ENCODE assay signal across 16 mouse cellular contexts in the genomic region with DNA sequence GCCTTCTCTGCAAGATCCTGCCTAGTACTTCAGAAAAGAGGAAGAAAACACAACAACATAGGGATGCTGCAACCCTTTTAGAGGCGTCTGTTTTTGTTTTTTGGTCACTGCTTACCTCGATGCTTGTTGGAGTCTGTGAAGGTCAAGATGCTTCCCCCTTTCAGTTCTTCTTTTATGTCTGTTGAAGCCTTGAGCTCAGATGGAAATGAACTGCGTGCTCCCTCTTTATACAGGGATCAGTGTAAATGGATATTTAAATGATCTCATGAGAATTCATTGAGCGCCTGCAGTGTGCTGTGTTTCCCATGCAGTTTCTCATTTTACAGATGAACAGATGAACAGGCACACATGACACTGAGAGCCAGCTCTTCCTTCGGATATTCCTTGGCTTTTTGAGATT.
DNase-seq lines count a peak whose midpoint lies in the region; ATAC-seq lines count a peak whose summit lies in the region.
"Had no signal": no experiment of that assay in that cellular context is flagged by ENCODE, and none has a peak within 500 bp of the region (broad histone marks: within the 10 kb centered on the region; RNA-seq: fewer than 3 reads in every experiment).

No protein-coding gene starts in this region.

- H3K4me1 ChIP-seq in forebrain, embryonic 11.5 days (replicated peaks; ENCODE audit: control insufficient read depth, insufficient read depth, low read length), result no peaks in the 10 kb centered on the region; the same call in 1 of the 2 replicates
- H3K4me1 ChIP-seq in forebrain, embryonic 10.5 days, result peaks cover 19% of the 10 kb centered on the region
- peaks cover 10% of the 10 kb centered on the region for H3K4me1 ChIP-seq in forebrain, embryonic 16.5 days (replicated peaks; ENCODE audit: control insufficient read depth, insufficient read depth, low read length)
- H3K4me1 ChIP-seq in midbrain, embryonic 13.5 days (replicated peaks), result peaks cover 26% of the 10 kb centered on the region
- H3K4me1 ChIP-seq: heart, embryonic 15.5 days had no signal

- H3K36me3 ChIP-seq in forebrain, embryonic 11.5 days (ENCODE audit: control insufficient read depth, insufficient read depth, low read length), result no peaks in the 10 kb centered on the region
- no peaks in the 10 kb centered on the region for H3K36me3 ChIP-seq in forebrain, embryonic 10.5 days (replicated peaks)
- no peaks in the 10 kb centered on the region for H3K36me3 ChIP-seq in forebrain, embryonic 16.5 days (ENCODE audit: control insufficient read depth, insufficient read depth)
- H3K36me3 ChIP-seq in midbrain, embryonic 13.5 days, result no peaks in the 10 kb centered on the region
- H3K36me3 ChIP-seq: embryonic facial prominence, embryonic 13.5 days; heart, embryonic 15.5 days; limb, embryonic 13.5 days had no signal

- no peak overlapping the region for H3K9ac ChIP-seq in forebrain, embryonic 11.5 days (ENCODE audit: low read length)
- H3K9ac ChIP-seq in forebrain, embryonic 16.5 days (replicated peaks; ENCODE audit: low read depth, low read length), result no peak overlapping the region
- no peak overlapping the region for H3K9ac ChIP-seq in midbrain, embryonic 13.5 days (replicated peaks)
- H3K9ac ChIP-seq: embryonic facial prominence, embryonic 13.5 days; heart, embryonic 15.5 days; limb, embryonic 13.5 days had no signal

- H3K27me3 ChIP-seq in forebrain, embryonic 11.5 days (ENCODE audit: control insufficient read depth, insufficient read depth, low read length), result peaks cover 5% of the 10 kb centered on the region; the same call in 1 of the 2 replicates
- H3K27me3 ChIP-seq in forebrain, embryonic 10.5 days (ENCODE audit: poor library complexity, severe bottlenecking), result peaks cover 25% of the 10 kb centered on the region
- H3K27me3 ChIP-seq in forebrain, embryonic 16.5 days (replicated peaks; ENCODE audit: control insufficient read depth, insufficient read depth, low read length), result no peaks in the 10 kb centered on the region
- H3K27me3 ChIP-seq in midbrain, embryonic 13.5 days, result no peaks in the 10 kb centered on the region
- H3K27me3 ChIP-seq: embryonic facial prominence, embryonic 13.5 days; heart, embryonic 15.5 days; limb, embryonic 13.5 days had no signal

- 0 out of 2 replicates have a peak, but pooled peaks have one; percentile 42 for ATAC-seq in forebrain, embryonic 11.5 days (replicated peaks; ENCODE audit: low FRiP score)
- ATAC-seq in forebrain, embryonic 16.5 days, result 0 out of 2 replicates have a peak, but pooled peaks have one; percentile 27
- peak; percentile 35; the same call in 1 of the 2 replicates for ATAC-seq in midbrain, embryonic 13.5 days
- ATAC-seq: Patski had no signal

- no peaks in the 10 kb centered on the region for H3K9me3 ChIP-seq in forebrain, embryonic 11.5 days (ENCODE audit: control insufficient read depth, low read length)
- no peaks in the 10 kb centered on the region for H3K9me3 ChIP-seq in forebrain, embryonic 10.5 days
- H3K9me3 ChIP-seq in forebrain, embryonic 16.5 days (ENCODE audit: control insufficient read depth, low read length), result no peaks in the 10 kb centered on the region
- H3K9me3 ChIP-seq in midbrain, embryonic 13.5 days, result no peaks in the 10 kb centered on the region
- H3K9me3 ChIP-seq: embryonic facial prominence, embryonic 13.5 days; heart, embryonic 15.5 days; limb, embryonic 13.5 days had no signal

- H3K4me3 ChIP-seq in forebrain, embryonic 11.5 days (ENCODE audit: low read depth, low read length), result no peak overlapping the region
- H3K4me3 ChIP-seq in forebrain, embryonic 10.5 days, result no peak overlapping the region
- H3K4me3 ChIP-seq in forebrain, embryonic 16.5 days (replicated peaks; ENCODE audit: low read length), result no peak overlapping the region
- no peak overlapping the region for H3K4me3 ChIP-seq in midbrain, embryonic 13.5 days (replicated peaks)
- H3K4me3 ChIP-seq: embryonic facial prominence, embryonic 13.5 days; heart, embryonic 15.5 days; limb, embryonic 13.5 days; myocyte had no signal

- 45% methylated on average over 5 of the region's 5 CpGs for WGBS in forebrain, embryonic 11.5 days
- 60% methylated on average over 5 of the region's 5 CpGs for WGBS in forebrain, embryonic 10.5 days
- 20% methylated on average over 5 of the region's 5 CpGs for WGBS in forebrain, embryonic 16.5 days
- 19% methylated on average over 5 of the region's 5 CpGs for WGBS in midbrain, embryonic 13.5 days

- H3K27ac ChIP-seq in forebrain, embryonic 11.5 days (ENCODE audit: low read depth, low read length), result no peak overlapping the region
- H3K27ac ChIP-seq in forebrain, embryonic 10.5 days, result no peak overlapping the region
- H3K27ac ChIP-seq in forebrain, embryonic 16.5 days (ENCODE audit: low read length), result no peak overlapping the region
- peak overlapping the region; percentile 67 for H3K27ac ChIP-seq in midbrain, embryonic 13.5 days
- H3K27ac ChIP-seq: embryonic facial prominence, embryonic 13.5 days; heart, embryonic 15.5 days; limb, embryonic 13.5 days had no signal

- DNase-seq in forebrain, embryonic 11.5 days (ENCODE audit: low spot score), result no peak
- no peak for DNase-seq in forebrain, embryonic 10.5 days (ENCODE audit: extremely low spot score, low spot score)
- peak; percentile 15 for DNase-seq in A20 (ENCODE audit: low read depth, low spot score)
- no peak for DNase-seq in kidney, adult 9 months
- no peak for DNase-seq in cerebellum, postnatal 36 days
- no peak for DNase-seq in kidney, postnatal 10 days
- DNase-seq: kidney, adult 8-10 months; lung, postnatal 36 days; thymus, postnatal 25 days had no signal

- H3K4me2 ChIP-seq in forebrain, embryonic 11.5 days (ENCODE audit: low read depth, low read length, severe bottlenecking), result no peak overlapping the region
- no peak overlapping the region for H3K4me2 ChIP-seq in forebrain, embryonic 16.5 days (ENCODE audit: low read length)
- peak overlapping the region; percentile 30 for H3K4me2 ChIP-seq in midbrain, embryonic 13.5 days (replicated peaks)
- H3K4me2 ChIP-seq: embryonic facial prominence, embryonic 13.5 days; heart, embryonic 15.5 days; limb, embryonic 13.5 days had no signal
